Comparison of ENCODE assay signal across 35 mouse cellular contexts in genomic region chr9:98347021-98347420, GRCm38 (mm10).
"Had no signal": no experiment of that assay in that cellular context is flagged by ENCODE, and none has a peak within 500 bp of the region (broad histone marks: within the 10 kb centered on the region; RNA-seq: fewer than 3 reads in every experiment).

No protein-coding gene starts in this region.

- ATAC-seq: hindbrain, embryonic 16.5 days; hindbrain, postnatal 0 days; inflammation-experienced regulatory T-cells, adult 6 months; intestine, embryonic 15.5 days; intestine, embryonic 16.5 days; intestine, postnatal 0 days had no signal

- H3K27me3 ChIP-seq: heart, embryonic 12.5 days; heart, embryonic 13.5 days; heart, embryonic 15.5 days; hindbrain, embryonic 12.5 days; hindbrain, embryonic 13.5 days; hindbrain, embryonic 15.5 days; intestine, embryonic 15.5 days; kidney, embryonic 15.5 days had no signal

- DNase-seq: heart, postnatal 10 days; heart, postnatal 14 days; heart, postnatal 36 days; heart, postnatal 4 days; kidney, adult 11 months; kidney, adult 18-20 months; kidney, adult 2 months; kidney, adult 8-10 months; kidney, adult 9 months; kidney, postnatal 10 days; kidney, postnatal 14 days; kidney, postnatal 25 days; kidney, postnatal 36 days; kidney, postnatal 4 days; layer of hippocampus, adult 9-11 months; layer of hippocampus, postnatal 36 days had no signal

- H3K4me1 ChIP-seq: heart, embryonic 12.5 days; heart, embryonic 15.5 days had no signal

- H3K9ac ChIP-seq: heart, embryonic 12.5 days; heart, embryonic 13.5 days; heart, embryonic 15.5 days; hindbrain, embryonic 12.5 days; hindbrain, embryonic 13.5 days; hindbrain, embryonic 14.5 days; hindbrain, embryonic 15.5 days; intestine, embryonic 15.5 days; kidney, embryonic 15.5 days had no signal

- H3K27ac ChIP-seq: heart, embryonic 13.5 days; heart, embryonic 15.5 days; hindbrain, embryonic 10.5 days; hindbrain, embryonic 12.5 days; hindbrain, embryonic 13.5 days; hindbrain, embryonic 14.5 days; hindbrain, embryonic 15.5 days; hindbrain, postnatal 0 days; intestine, embryonic 15.5 days; kidney, embryonic 15.5 days; kidney, postnatal 0 days; layer of hippocampus, adult 2 months; left cerebral cortex, adult 2 months had no signal

- H3K9me3 ChIP-seq: heart, embryonic 13.5 days; heart, embryonic 15.5 days; hindbrain, embryonic 10.5 days; hindbrain, embryonic 12.5 days; hindbrain, embryonic 13.5 days; hindbrain, embryonic 15.5 days; intestine, embryonic 15.5 days; kidney, embryonic 15.5 days had no signal

- H3K4me3 ChIP-seq: heart, embryonic 12.5 days; heart, embryonic 13.5 days; heart, embryonic 15.5 days; hindbrain, embryonic 10.5 days; hindbrain, embryonic 12.5 days; hindbrain, embryonic 13.5 days; hindbrain, embryonic 15.5 days; intestine, embryonic 15.5 days; kidney, embryonic 15.5 days; layer of hippocampus, adult 2 months; left cerebral cortex, adult 2 months had no signal

- H3K36me3 ChIP-seq: heart, embryonic 15.5 days; hindbrain, embryonic 10.5 days; hindbrain, embryonic 12.5 days; hindbrain, embryonic 13.5 days; hindbrain, embryonic 15.5 days; intestine, embryonic 15.5 days; kidney, embryonic 15.5 days had no signal

- H3K4me2 ChIP-seq: heart, embryonic 11.5 days; heart, embryonic 12.5 days; heart, embryonic 13.5 days; heart, embryonic 15.5 days; hindbrain, embryonic 12.5 days; hindbrain, embryonic 13.5 days; hindbrain, embryonic 14.5 days; hindbrain, embryonic 15.5 days; intestine, embryonic 15.5 days; kidney, embryonic 15.5 days had no signal
